Mouse (Mus musculus) liver, embryonic 12.5 days (tissue): ENCODE measurements around the gene Plekhf1. TPM values are rescaled to one million over a fixed set of nuclear protein-coding genes. Genes with fewer than 3 reads are reported as not detected.

Experiments
- ATAC-seq: fragments of 200-750 bp; cut with Nextera tagmentation; 2 replicates; pipeline ENCODE4 v1.8.0; 2017; ENCODE audit warnings: moderate number of reproducible peaks, mild to moderate bottlenecking, moderate library complexity
- H3K27ac ChIP-seq: fragments of 300-500 bp; sonication (generic); 2 replicates; pipeline ENCODE4 v1.5.1; 2016; ENCODE audit warnings: mild to moderate bottlenecking
- H3K27me3 ChIP-seq: fragments of 300-500 bp; sonication (generic); replicated peaks from 2 replicates; pipeline ENCODE4 v1.6.1; 2016; ENCODE audit warnings: mild to moderate bottlenecking, moderate library complexity
- H3K36me3 ChIP-seq: fragments of 300-500 bp; sonication (generic); 2 replicates; pipeline ENCODE4 v1.6.1; 2016; ENCODE audit warnings: mild to moderate bottlenecking, moderate library complexity
- H3K4me1 ChIP-seq: fragments of 300-500 bp; sonication (generic); 2 replicates; pipeline ENCODE4 v1.6.1; 2016
- H3K4me2 ChIP-seq: fragments of 300-500 bp; sonication (generic); 2 replicates; pipeline ENCODE4 v1.6.1; 2016; ENCODE audit warnings: mild to moderate bottlenecking, moderate library complexity
- H3K4me3 ChIP-seq: fragments of 300-500 bp; sonication (generic); 2 replicates; pipeline ENCODE4 v1.5.1; 2016; ENCODE audit warnings: mild to moderate bottlenecking, moderate library complexity
- H3K9ac ChIP-seq: fragments of 300-500 bp; sonication (generic); 2 replicates; pipeline ENCODE4 v1.6.1; 2016; ENCODE audit warnings: mild to moderate bottlenecking, moderate library complexity
- H3K9me3 ChIP-seq: fragments of 300-500 bp; sonication (generic); replicated peaks from 2 replicates; pipeline ENCODE4 v1.6.1; 2016; ENCODE audit warnings: mild to moderate bottlenecking, moderate library complexity
- WGBS: fragments of 180-500 bp; shearing (Covaris S2); methylation state at CpG from one replicate; pipeline ENCODE4 v1.1.7; 2016; ENCODE audit not compliant: insufficient replicate concordance; 5-methylcytosine and 5-hydroxymethylcytosine counted together
- polyA plus RNA-seq: library from polyadenylated mRNA; unstranded; fragments of >200 nt; fragmentation: Nextera tagmentation; extraction: Ambion mirVana; gene quantifications from 2 replicates; pipeline ENCODE4 v1.2.1, GENCODE M21; 2016

The Plekhf1 gene
- polyA plus RNA-seq, 1 experiment from 2014 or later, result 0.45 TPM

- Histone ChIP-seq H3K4me2 (no peak overlapping the region), H3K36me3 (no peaks in the 10 kb centered on the region), H3K27me3 (no peaks in the 10 kb centered on the region), H3K4me3 (no peak overlapping the region), H3K9ac (no peak overlapping the region), H3K27ac (no peak overlapping the region), H3K9me3 (no peaks in the 10 kb centered on the region), H3K4me1 (0 out of 2 replicates have a peak, but pooled peaks cover 4% of the 10 kb centered on the region)
- WGBS, result 27% methylated on average over 11 of the region's 11 CpGs
- no peak for ATAC-seq
Measured at GRCm38 (mm10) chr7:38236400-38237105, 8.7 kb upstream of the Plekhf1 start.

DNA sequence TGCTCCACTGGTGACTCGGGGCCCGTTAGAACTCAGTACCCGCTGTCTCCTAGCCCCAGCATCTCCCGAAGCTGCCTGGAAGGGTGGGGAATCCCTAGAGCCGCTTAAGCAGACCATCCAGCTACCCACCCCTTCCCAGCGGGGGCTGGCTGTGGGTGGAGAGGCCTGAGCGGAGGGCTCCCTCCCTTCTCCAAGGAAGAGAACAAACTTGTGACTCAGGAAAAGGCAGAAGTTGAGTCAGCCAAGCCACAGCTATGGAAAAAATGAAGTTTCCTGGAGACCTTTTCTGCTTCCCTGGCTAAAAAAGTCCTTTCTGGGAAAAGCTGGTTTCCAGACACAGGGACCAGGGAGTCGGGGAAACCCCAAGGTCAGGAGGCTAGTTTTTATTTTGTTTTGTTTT, 2.5 kb upstream of the Plekhf1 start:
- WGBS, result 30% methylated on average over 8 of the region's 8 CpGs
- Histone ChIP-seq H3K36me3 (no peaks in the 10 kb centered on the region), H3K9me3 (no peaks in the 10 kb centered on the region), H3K4me3 (no peak overlapping the region), H3K27me3 (peaks cover 18% of the 10 kb centered on the region), H3K27ac (no peak overlapping the region), H3K4me1 (peaks cover 19% of the 10 kb centered on the region), H3K4me2 (no peak overlapping the region), H3K9ac (no peak overlapping the region)
- ATAC-seq, result no peak

- WGBS, result 26% methylated on average over 8 of the region's 8 CpGs
- Histone ChIP-seq H3K9me3 (no peaks in the 10 kb centered on the region), H3K9ac (0 out of 2 replicates have a peak overlapping the region, but pooled peaks have one; percentile 65), H3K27me3 (peaks cover 18% of the 10 kb centered on the region), H3K4me1 (peaks cover 25% of the 10 kb centered on the region), H3K4me3 (peak overlapping the region; percentile 63), H3K4me2 (peak overlapping the region; percentile 86), H3K27ac (no peak overlapping the region), H3K36me3 (no peaks in the 10 kb centered on the region)
- no peak for ATAC-seq
Measured at GRCm38 (mm10) chr7:38228329-38228728, 513 bp upstream of the Plekhf1 start.

DNA sequence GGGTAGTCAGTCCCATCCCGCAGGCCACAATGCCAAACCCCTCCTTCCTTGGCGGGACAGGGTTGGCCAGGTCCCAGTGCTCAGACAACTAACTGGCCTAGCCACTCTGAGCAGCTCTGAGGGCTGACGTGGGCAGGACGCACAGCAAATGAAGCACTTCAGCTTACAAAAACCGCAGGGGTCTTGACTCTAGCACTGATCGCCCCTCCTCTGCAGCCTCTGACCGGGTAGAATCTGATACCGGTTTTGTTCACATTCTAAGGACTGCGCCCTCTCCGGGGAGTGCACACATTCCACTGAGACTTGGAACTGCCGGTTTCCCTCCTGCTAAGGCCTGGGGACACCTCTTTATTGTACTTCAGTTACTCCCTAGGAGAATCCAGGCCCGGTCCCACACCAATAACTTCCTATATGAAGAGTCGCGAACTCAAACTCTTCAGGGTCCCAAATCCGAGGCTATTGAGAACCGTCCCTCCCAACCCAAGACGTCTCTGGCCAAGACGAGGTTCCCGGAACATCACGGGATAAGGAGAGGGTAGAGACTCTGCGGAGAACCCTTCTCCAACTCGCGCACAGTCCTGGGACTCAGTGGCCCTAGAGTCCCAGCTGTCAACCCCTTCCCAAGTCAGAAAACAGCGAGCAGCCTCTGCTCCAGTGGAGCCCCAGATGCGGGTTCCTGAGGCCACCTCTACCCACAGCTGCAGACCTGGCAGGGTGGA, 476 bp downstream of the Plekhf1 start:
- WGBS, result 1% methylated on average over 25 of the region's 25 CpGs
- Histone ChIP-seq H3K4me2 (peak overlapping the region; percentile 86), H3K27me3 (peaks cover 18% of the 10 kb centered on the region), H3K36me3 (no peaks in the 10 kb centered on the region), H3K27ac (no peak overlapping the region; the same call in 1 of the 2 replicates), H3K4me3 (peak overlapping the region; percentile 63), H3K4me1 (peaks cover 25% of the 10 kb centered on the region), H3K9me3 (no peaks in the 10 kb centered on the region), H3K9ac (peak overlapping the region; percentile 65)
- ATAC-seq, result peak; percentile 53

GRCm38 (mm10) chr7:38226226-38226625, 1.6 kb downstream of the Plekhf1 start:
- peaks cover 18% of the 10 kb centered on the region for H3K27me3 ChIP-seq
- ATAC-seq, result no peak
- no peak overlapping the region for H3K4me3 ChIP-seq
- no peaks in the 10 kb centered on the region for H3K36me3 ChIP-seq
- WGBS, result 71% methylated on average over 2 of the region's 2 CpGs
- no peak overlapping the region for H3K9ac ChIP-seq
- no peaks in the 10 kb centered on the region for H3K9me3 ChIP-seq
- peaks cover 25% of the 10 kb centered on the region for H3K4me1 ChIP-seq
- H3K4me2 ChIP-seq, result no peak overlapping the region
- no peak overlapping the region for H3K27ac ChIP-seq

- 66% methylated on average over 13 of the region's 13 CpGs for WGBS
Measured at GRCm38 (mm10) chr7:38224577-38225369, 3.0 kb downstream of the Plekhf1 start.

GRCm38 (mm10) chr7:38220866-38221265, 7.0 kb downstream of the Plekhf1 start:
- WGBS, result 83% methylated on average over 7 of the region's 7 CpGs
- no peaks in the 10 kb centered on the region for H3K9me3 ChIP-seq
- no peak overlapping the region for H3K4me2 ChIP-seq
- H3K9ac ChIP-seq, result no peak overlapping the region
- H3K27ac ChIP-seq, result no peak overlapping the region
- H3K4me3 ChIP-seq, result no peak overlapping the region
- H3K4me1 ChIP-seq, result peaks cover 10% of the 10 kb centered on the region; the same call in 1 of the 2 replicates
- H3K36me3 ChIP-seq, result no peaks in the 10 kb centered on the region
- ATAC-seq, result no peak
- H3K27me3 ChIP-seq, result no peaks in the 10 kb centered on the region

More at GRCm38 (mm10) chr7:38224577-38225369, 3.0 kb downstream of the Plekhf1 start:
- no peak overlapping the region for H3K4me2 ChIP-seq
- H3K27me3 ChIP-seq, result peaks cover 11% of the 10 kb centered on the region
- no peak overlapping the region for H3K9ac ChIP-seq
- no peak for ATAC-seq
- H3K36me3 ChIP-seq, result no peaks in the 10 kb centered on the region
- H3K4me3 ChIP-seq, result no peak overlapping the region
- H3K27ac ChIP-seq, result no peak overlapping the region
- H3K9me3 ChIP-seq, result no peaks in the 10 kb centered on the region
- peaks cover 25% of the 10 kb centered on the region for H3K4me1 ChIP-seq

- Histone ChIP-seq H3K9ac (no peak overlapping the region), H3K27me3 (no peaks in the 10 kb centered on the region), H3K27ac (no peak overlapping the region), H3K9me3 (no peaks in the 10 kb centered on the region), H3K36me3 (no peaks in the 10 kb centered on the region), H3K4me2 (no peak overlapping the region), H3K4me1 (0 out of 2 replicates have a peak, but pooled peaks cover 2% of the 10 kb centered on the region), H3K4me3 (no peak overlapping the region)
- no peak for ATAC-seq
- WGBS, result 77% methylated on average over 4 of the region's 4 CpGs
Measured at GRCm38 (mm10) chr7:38219526-38219925, 8.3 kb downstream of the Plekhf1 start.

GRCm38 (mm10) chr7:38218631-38219367, 9.0 kb downstream of the Plekhf1 start:
- H3K27me3 ChIP-seq, result no peaks in the 10 kb centered on the region
- H3K9ac ChIP-seq, result no peak overlapping the region
- 0 out of 2 replicates have a peak, but pooled peaks cover 3% of the 10 kb centered on the region for H3K4me1 ChIP-seq
- H3K4me2 ChIP-seq, result no peak overlapping the region
- no peak overlapping the region for H3K4me3 ChIP-seq
- no peaks in the 10 kb centered on the region for H3K36me3 ChIP-seq
- no peaks in the 10 kb centered on the region for H3K9me3 ChIP-seq
- no peak for ATAC-seq
- no peak overlapping the region for H3K27ac ChIP-seq
- 59% methylated on average over 8 of the region's 8 CpGs for WGBS

- H3K9ac ChIP-seq, result no peak overlapping the region
- no peaks in the 10 kb centered on the region for H3K27me3 ChIP-seq
- no peak for ATAC-seq
- 0 out of 2 replicates have a peak, but pooled peaks cover 3% of the 10 kb centered on the region for H3K4me1 ChIP-seq
- H3K36me3 ChIP-seq, result no peaks in the 10 kb centered on the region
- no peaks in the 10 kb centered on the region for H3K9me3 ChIP-seq
- no peak overlapping the region for H3K4me3 ChIP-seq
- H3K27ac ChIP-seq, result no peak overlapping the region
- H3K4me2 ChIP-seq, result no peak overlapping the region
- 53% methylated on average over 5 of the region's 5 CpGs for WGBS
Measured at GRCm38 (mm10) chr7:38217417-38218171, 10.2 kb downstream of the Plekhf1 start.

DNA sequence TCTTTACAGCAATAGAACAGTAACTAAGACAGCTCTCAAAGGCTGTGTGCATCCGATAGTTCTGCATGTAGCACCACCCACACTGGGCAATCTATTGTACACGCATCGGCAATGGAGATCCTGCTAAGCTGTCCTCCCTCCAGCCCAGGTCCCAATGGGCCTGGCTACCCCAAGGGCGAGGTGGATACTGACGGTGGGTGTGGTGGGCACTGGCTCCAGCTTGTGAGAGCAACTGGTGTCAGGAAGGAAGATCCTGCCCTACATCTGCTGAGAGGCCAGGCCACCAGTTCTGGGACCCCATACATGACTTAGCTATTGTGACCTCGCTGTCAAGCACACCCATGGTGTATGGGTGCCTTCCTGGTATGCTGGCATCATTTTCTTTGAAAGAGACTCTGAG, 12.1 kb downstream of the Plekhf1 start:
- no peak for ATAC-seq
- Histone ChIP-seq H3K27ac (no peak overlapping the region), H3K4me2 (no peak overlapping the region), H3K9me3 (no peaks in the 10 kb centered on the region), H3K4me1 (0 out of 2 replicates have a peak, but pooled peaks cover 3% of the 10 kb centered on the region), H3K27me3 (no peaks in the 10 kb centered on the region), H3K36me3 (no peaks in the 10 kb centered on the region), H3K9ac (no peak overlapping the region), H3K4me3 (no peak overlapping the region)
- 75% methylated on average over 6 of the region's 6 CpGs for WGBS
